Mouse (Mus musculus): ENCODE measurements around the gene Olfr159. TPM values are rescaled to one million over a fixed set of nuclear protein-coding genes. Genes with fewer than 3 reads are reported as not detected.
"Not testable (repeated sequence)": the region's sequence is repeated elsewhere in the genome, so short reads cannot be mapped to it uniquely, and the experiment has no call there.

Olfr159 gene
- not detected in 2 replicates for polyA plus RNA-seq (2012; rRNA removed)

DNA sequence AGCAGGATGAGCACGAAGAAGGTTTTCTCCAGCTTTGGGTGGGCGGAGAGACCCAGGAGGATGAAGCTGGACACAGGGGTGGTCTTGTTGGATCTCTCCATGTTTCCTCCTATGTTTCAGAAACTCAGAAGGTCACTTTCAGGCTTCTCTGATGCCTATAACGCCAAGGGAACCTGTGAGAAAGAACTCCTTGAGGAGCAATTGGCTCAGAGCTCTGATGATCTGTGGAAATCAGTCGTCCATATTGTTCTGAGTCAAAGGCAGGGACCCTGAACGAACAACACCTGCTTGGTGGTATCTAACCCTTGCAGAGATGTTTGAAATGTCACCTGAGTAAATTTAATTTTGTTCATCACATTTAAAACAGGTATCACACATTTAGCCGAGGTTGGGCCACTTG is at the start of gene Olfr159:
Gene Olfr159, minus strand, starts transcription at position 101 of the 400 bp plus-strand sequence.
- no peak for TF ChIP-seq POLR2A (IDR thresholded peaks at IDR 0.05; ENCODE audit: low read depth, low read length)
- no peak for TF ChIP-seq CTCF (IDR thresholded peaks at IDR 0.05; ENCODE audit: extremely low read depth, insufficient read depth, insufficient read length, insufficient replicate concordance)
- H3K4me3 ChIP-seq (ENCODE audit: extremely low read depth, insufficient read depth, insufficient read length) = no peak within 1 kb of the TSS

DNA sequence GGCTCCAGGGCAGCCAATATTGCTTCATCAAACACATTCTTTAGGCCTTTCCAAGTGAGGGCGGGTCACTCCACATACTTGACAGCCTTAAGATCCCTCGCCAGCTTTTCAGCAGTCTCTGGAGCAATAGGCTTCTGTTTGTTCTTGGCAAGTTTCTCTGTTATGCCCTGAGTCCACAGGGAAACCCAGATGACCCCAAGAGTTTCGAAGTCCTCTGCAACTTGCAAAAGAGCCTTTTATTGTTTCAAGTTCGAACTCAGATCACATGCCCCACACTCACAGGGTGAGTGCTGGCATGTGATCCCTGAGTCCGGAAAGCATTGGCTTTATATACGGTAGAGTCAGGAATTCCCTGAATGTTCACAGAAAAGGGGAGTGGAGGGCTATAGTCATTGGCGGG is 28.1 kb upstream of the Olfr159 start:
- DNase-seq (ENCODE audit: low read depth in 1 of 2, low spot score in 2 of 2) = no peak
- Histone ChIP-seq H3K36me3 (ENCODE audit: control insufficient read depth, insufficient read depth, low read length) (no peaks in the 10 kb centered on the region), H3K27me3 (ENCODE audit: control insufficient read depth, insufficient read depth, low read length) (no peaks in the 10 kb centered on the region), H3K4me3 (ENCODE audit: extremely low read depth, insufficient read depth, insufficient read length) (no peak overlapping the region), H3K27ac (ENCODE audit: insufficient read depth, low read length) (no peak overlapping the region), H3K4me1 (ENCODE audit: control insufficient read depth, insufficient read depth, insufficient read length) (no peaks in the 10 kb centered on the region)
- 79% methylated on average over 7 of the region's 7 CpGs for WGBS
- no peak for TF ChIP-seq POLR2A (IDR thresholded peaks at IDR 0.05; ENCODE audit: low read depth, low read length)
- no peak for TF ChIP-seq CTCF (IDR thresholded peaks at IDR 0.05; ENCODE audit: extremely low read depth, insufficient read depth, insufficient read length, insufficient replicate concordance)

More for the DNA sequence above, at the start of gene Olfr159:
- Histone ChIP-seq H3K27me3 (ENCODE audit: control insufficient read depth, insufficient read depth, low read length) (peaks cover 2% of the 10 kb centered on the region; the same call in 1 of the 2 replicates), H3K27ac (ENCODE audit: insufficient read depth, low read length) (no peak within 1 kb of the TSS), H3K4me1 (ENCODE audit: control insufficient read depth, insufficient read depth, insufficient read length) (no peaks in the 10 kb centered on the region), H3K36me3 (ENCODE audit: control insufficient read depth, insufficient read depth, low read length) (no peaks in the 10 kb centered on the region)
- WGBS = 83% methylated on average over 6 of the region's 6 CpGs
- DNase-seq (ENCODE audit: low read depth in 1 of 2, low spot score in 2 of 2) = no peak

DNA sequence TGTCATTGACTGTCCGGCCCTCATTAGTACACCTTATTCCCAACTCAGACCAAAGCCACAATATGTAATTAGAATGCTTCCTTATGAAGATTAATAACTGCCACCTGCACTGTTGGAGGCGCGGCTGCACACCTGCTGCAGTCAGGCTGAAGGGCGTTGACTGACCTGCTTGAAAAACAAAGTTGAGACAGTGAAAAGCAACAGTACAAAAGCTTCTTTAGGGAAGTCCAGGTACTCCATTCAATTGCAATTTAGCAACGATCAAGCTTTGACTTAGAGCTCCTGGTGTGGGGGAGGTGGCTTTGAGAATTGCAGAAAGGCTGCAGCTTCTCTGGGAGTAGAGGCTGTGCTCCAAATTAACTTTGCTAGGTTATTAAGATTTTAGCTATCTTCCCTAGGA is 25.0 kb upstream of the Olfr159 start:
- H3K4me3 ChIP-seq (ENCODE audit: extremely low read depth, insufficient read depth, insufficient read length); H3K4me1 ChIP-seq (ENCODE audit: control insufficient read depth, insufficient read depth, insufficient read length); H3K27me3 ChIP-seq (ENCODE audit: control insufficient read depth, insufficient read depth, low read length); DNase-seq (ENCODE audit: low read depth in 1 of 2, low spot score in 2 of 2); H3K36me3 ChIP-seq (ENCODE audit: control insufficient read depth, insufficient read depth, low read length); H3K27ac ChIP-seq (ENCODE audit: insufficient read depth, low read length): not testable (repeated sequence)
- 89% methylated on average over 5 of the region's 5 CpGs for WGBS

DNA sequence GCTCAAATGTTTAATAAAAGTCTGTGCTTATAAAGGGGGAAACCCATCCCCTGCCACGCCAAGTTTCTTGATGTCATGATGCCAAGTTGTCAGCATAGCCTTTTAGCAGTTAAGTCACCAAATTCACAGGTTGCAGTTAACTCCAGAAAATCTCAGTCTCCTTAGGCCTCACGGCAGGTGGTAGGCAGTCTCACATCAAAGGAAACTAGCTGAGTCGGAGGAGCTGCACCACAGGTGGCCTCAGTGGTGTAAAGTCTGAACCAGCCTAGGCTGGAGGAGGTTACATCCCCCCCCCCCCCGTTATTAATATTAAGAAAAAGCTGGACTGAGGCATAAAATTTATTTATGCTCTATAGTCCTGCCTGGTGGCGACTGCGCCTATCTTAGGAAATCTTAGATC is 24.5 kb upstream of the Olfr159 start:
- Histone ChIP-seq H3K36me3 (ENCODE audit: control insufficient read depth, insufficient read depth, low read length) (no peaks in the 10 kb centered on the region), H3K4me1 (ENCODE audit: control insufficient read depth, insufficient read depth, insufficient read length) (no peaks in the 10 kb centered on the region), H3K27me3 (ENCODE audit: control insufficient read depth, insufficient read depth, low read length) (no peaks in the 10 kb centered on the region), H3K27ac (ENCODE audit: insufficient read depth, low read length) (no peak overlapping the region), H3K4me3 (ENCODE audit: extremely low read depth, insufficient read depth, insufficient read length) (no peak overlapping the region)
- WGBS = 73% methylated on average over 6 of the region's 6 CpGs
- TF ChIP-seq POLR2A (IDR thresholded peaks at IDR 0.05; ENCODE audit: low read depth, low read length) (no peak), CTCF (IDR thresholded peaks at IDR 0.05; ENCODE audit: extremely low read depth, insufficient read depth, insufficient read length, insufficient replicate concordance) (no peak)
- DNase-seq (ENCODE audit: low read depth in 1 of 2, low spot score in 2 of 2) = no peak

DNA sequence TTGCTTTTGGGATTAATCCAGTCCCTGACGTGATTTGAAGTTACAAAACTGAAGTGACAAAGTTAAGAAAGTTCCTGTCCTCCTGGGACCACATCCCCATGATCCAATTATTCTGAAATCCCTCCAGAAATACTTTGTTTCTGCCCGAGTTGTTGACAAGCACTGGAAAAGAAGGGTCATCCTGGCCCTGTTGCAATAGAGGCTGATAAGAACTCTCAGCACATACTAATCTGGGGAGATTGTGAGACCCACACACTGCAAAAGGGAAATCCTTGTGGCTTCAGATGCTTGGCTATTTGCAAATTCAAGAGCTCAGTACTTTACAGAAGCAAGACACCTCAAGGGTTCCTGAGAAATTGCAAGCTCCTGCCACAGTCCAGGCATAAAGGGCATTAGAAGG is 1.5 kb upstream of the Olfr159 start:
- H3K36me3 ChIP-seq (ENCODE audit: control insufficient read depth, insufficient read depth, low read length) = no peaks in the 10 kb centered on the region
- H3K4me1 ChIP-seq (ENCODE audit: control insufficient read depth, insufficient read depth, insufficient read length) = no peaks in the 10 kb centered on the region
- no peak for DNase-seq (ENCODE audit: low read depth in 1 of 2, low spot score in 2 of 2)
- peaks cover 2% of the 10 kb centered on the region; the same call in 1 of the 2 replicates for H3K27me3 ChIP-seq (ENCODE audit: control insufficient read depth, insufficient read depth, low read length)
- no peak for TF ChIP-seq POLR2A (IDR thresholded peaks at IDR 0.05; ENCODE audit: low read depth, low read length)
- no peak for TF ChIP-seq CTCF (IDR thresholded peaks at IDR 0.05; ENCODE audit: extremely low read depth, insufficient read depth, insufficient read length, insufficient replicate concordance)
- no peak overlapping the region for H3K4me3 ChIP-seq (ENCODE audit: extremely low read depth, insufficient read depth, insufficient read length)
- 50% methylated on average over 2 of the region's 2 CpGs for WGBS
- H3K27ac ChIP-seq (ENCODE audit: insufficient read depth, low read length) = no peak overlapping the region

DNA sequence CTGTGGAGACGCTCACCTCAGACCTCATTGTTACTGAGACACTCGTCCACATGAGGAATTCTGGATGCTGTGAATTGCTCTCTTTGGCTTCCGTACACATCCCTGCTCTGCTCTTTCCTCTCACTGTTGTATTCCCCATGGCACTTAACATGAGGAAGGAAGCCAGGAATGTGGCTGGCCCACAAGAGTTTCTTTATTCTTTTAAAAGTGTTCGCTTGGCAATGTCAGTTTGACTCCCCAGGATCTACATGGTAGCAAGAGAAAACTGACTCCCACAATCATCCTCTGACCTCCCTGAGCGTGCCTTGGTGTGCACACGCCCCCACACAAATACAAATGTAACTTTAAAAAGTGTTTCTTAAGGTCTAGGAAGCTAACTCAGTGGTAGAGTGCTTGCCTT is 817 bp upstream of the Olfr159 start:
- Histone ChIP-seq H3K27me3 (ENCODE audit: control insufficient read depth, insufficient read depth, low read length) (peaks cover 2% of the 10 kb centered on the region; the same call in 1 of the 2 replicates), H3K36me3 (ENCODE audit: control insufficient read depth, insufficient read depth, low read length) (no peaks in the 10 kb centered on the region), H3K4me1 (ENCODE audit: control insufficient read depth, insufficient read depth, insufficient read length) (no peaks in the 10 kb centered on the region), H3K27ac (ENCODE audit: insufficient read depth, low read length) (no peak overlapping the region), H3K4me3 (ENCODE audit: extremely low read depth, insufficient read depth, insufficient read length) (no peak overlapping the region)
- 54% methylated on average over 6 of the region's 6 CpGs for WGBS
- no peak for DNase-seq (ENCODE audit: low read depth in 1 of 2, low spot score in 2 of 2)
- TF ChIP-seq CTCF (IDR thresholded peaks at IDR 0.05; ENCODE audit: extremely low read depth, insufficient read depth, insufficient read length, insufficient replicate concordance) = no peak
- TF ChIP-seq POLR2A (IDR thresholded peaks at IDR 0.05; ENCODE audit: low read depth, low read length) = no peak

DNA sequence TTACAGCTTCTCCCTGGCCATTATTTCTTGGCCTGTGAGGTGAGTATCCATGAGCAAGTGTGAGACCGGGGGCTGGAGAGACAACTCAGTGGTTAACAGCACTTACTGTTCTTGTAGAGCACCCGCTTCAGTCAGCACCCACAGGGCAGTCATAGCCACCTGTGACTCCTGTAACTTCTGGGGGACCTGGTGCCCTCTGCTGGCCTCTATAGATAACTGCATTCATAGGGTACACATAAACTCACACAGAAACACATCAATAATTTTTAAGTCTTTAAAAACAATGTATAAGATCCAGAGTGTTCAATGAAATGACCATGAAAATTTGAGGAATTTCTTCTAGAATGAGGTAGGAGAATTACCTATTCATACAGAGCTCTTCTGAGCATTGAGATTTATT is 1.4 kb downstream of the Olfr159 start:
- Histone ChIP-seq H3K4me1 (ENCODE audit: control insufficient read depth, insufficient read depth, insufficient read length) (no peaks in the 10 kb centered on the region), H3K36me3 (ENCODE audit: control insufficient read depth, insufficient read depth, low read length) (no peaks in the 10 kb centered on the region), H3K27ac (ENCODE audit: insufficient read depth, low read length) (no peak overlapping the region), H3K4me3 (ENCODE audit: extremely low read depth, insufficient read depth, insufficient read length) (no peak overlapping the region), H3K27me3 (ENCODE audit: control insufficient read depth, insufficient read depth, low read length) (peaks cover 2% of the 10 kb centered on the region; the same call in 1 of the 2 replicates)
- no peak for DNase-seq (ENCODE audit: low read depth in 1 of 2, low spot score in 2 of 2)
- WGBS = 95% methylated on average over 2 of the region's 2 CpGs
- TF ChIP-seq POLR2A (IDR thresholded peaks at IDR 0.05; ENCODE audit: low read depth, low read length) (no peak), CTCF (IDR thresholded peaks at IDR 0.05; ENCODE audit: extremely low read depth, insufficient read depth, insufficient read length, insufficient replicate concordance) (no peak)
